Mouse (Mus musculus): ENCODE data around the gene Tbc1d12. TPM values are rescaled to one million over a fixed set of nuclear protein-coding genes. Genes with fewer than 3 reads are reported as not detected.

The Tbc1d12 gene
- total and polyA plus RNA-seq, 3 experiments, result 1.7 to 3.2 (median 1.9) TPM

- peak within 1 kb of the TSS; percentile 67 to 86 (median 78) for H3K4me3 ChIP-seq (replicated peaks in 1 of 3; ENCODE audit: low read depth in 2 of 3, low read length in 2 of 3, poor library complexity in 1 of 3)
These were observed 17.5 kb upstream of the Tbc1d12 start, which contains the start of gene Noc3l for GRCm38 (mm10) chr19:38818766-38819426. Gene Noc3l, minus strand, starts transcription at chr19:38819237.

GRCm38 (mm10) chr19:38819427-38819802 is 17.0 kb upstream of the Tbc1d12 start:
- peak overlapping the region; percentile 66 to 78 (median 67) for H3K4me3 ChIP-seq (replicated peaks in 1 of 3; ENCODE audit: low read depth in 2 of 3, low read length in 2 of 3, poor library complexity in 1 of 3)
- no peaks in the 10 kb centered on the region for H3K9me3 ChIP-seq (replicated peaks; ENCODE audit: low read length)
- peak overlapping the region; percentile 66 for H3K9ac ChIP-seq (ENCODE audit: insufficient read depth, low read depth)
- dilution Hi-C loops (cut with MboI; ENCODE audit: extremely low pct_ligation_motif_present, extremely low pct_unique_long_range_greater_than_20kb, low sequenced_read_pairs) (no loop called here), in situ Hi-C loops (cut with MboI; ENCODE audit: low pct_ligation_motif_present, low pct_unique_long_range_greater_than_20kb, low sequenced_read_pairs) (no loop called here)
- peaks cover 20% of the 10 kb centered on the region for H3K79me2 ChIP-seq (replicated peaks; ENCODE audit: control insufficient read depth, extremely low read depth, insufficient read depth, poor library complexity, severe bottlenecking)
- peaks cover 19 to 29% of the 10 kb centered on the region in 2 experiments for H3K36me3 ChIP-seq (replicated peaks in 1 of 2; ENCODE audit: control insufficient read depth in 1 of 2, insufficient read depth in 1 of 2, low read length in 1 of 2)
- no peaks in the 10 kb centered on the region for H3K27me3 ChIP-seq (replicated peaks)
- peaks cover 7 to 13% of the 10 kb centered on the region in 2 experiments; a peak in 3 of 4 replicates for H3K4me1 ChIP-seq (ENCODE audit: control insufficient read depth in 1 of 2, insufficient read depth in 2 of 2)
- no peak for DNase-seq (ENCODE audit: extremely low read depth)
- no peak overlapping the region for H3K27ac ChIP-seq (ENCODE audit: insufficient read depth, low read depth)
- H3K4me2 ChIP-seq (ENCODE audit: insufficient read depth, low read depth, poor library complexity, severe bottlenecking), result peak overlapping the region; percentile 77
- no peak for TF ChIP-seq GABPA (IDR thresholded peaks at IDR 0.05; ENCODE audit: insufficient replicate concordance, low read depth, low read length)
- no peak for TF ChIP-seq HCFC1 (IDR thresholded peaks at IDR 0.05; ENCODE audit: low read depth, low read length)
- TF ChIP-seq USF1 (IDR thresholded peaks at IDR 0.05; ENCODE audit: low read depth, low read length), result no peak
- TF ChIP-seq E2F4 (IDR thresholded peaks at IDR 0.05; ENCODE audit: insufficient replicate concordance, low read depth, low read length), result no peak
- no peak for TF ChIP-seq KAT2A (IDR thresholded peaks at IDR 0.05; ENCODE audit: insufficient replicate concordance, low read length)
- no peak for TF ChIP-seq TCF12 (IDR thresholded peaks at IDR 0.05; ENCODE audit: low read depth, low read length)
- no peak for TF ChIP-seq MEF2A (IDR thresholded peaks at IDR 0.05; ENCODE audit: borderline replicate concordance, low read depth, low read length)
- no peak for TF ChIP-seq UBTF (IDR thresholded peaks at IDR 0.05; ENCODE audit: low read depth, low read length)
- no peak for TF ChIP-seq JUND (conservative IDR thresholded peaks at IDR 0.05; ENCODE audit: low read depth, low read length)
- no peak for TF ChIP-seq POLR2AphosphoS2 (IDR thresholded peaks at IDR 0.05; ENCODE audit: low read depth, low read length)
- no peak for TF ChIP-seq CTCF (conservative IDR thresholded peaks at IDR 0.05 in 1 of 2, IDR thresholded peaks at IDR 0.05 in 1 of 2; ENCODE audit: low read depth in 2 of 2, low read length in 2 of 2)
- TF ChIP-seq PAX5 (IDR thresholded peaks at IDR 0.05; ENCODE audit: low read length), result no peak
- TF ChIP-seq RAD21 (IDR thresholded peaks at IDR 0.05; ENCODE audit: low read depth, low read length), result no peak
- no peak for TF ChIP-seq ELF1 (IDR thresholded peaks at IDR 0.05; ENCODE audit: low read depth, low read length)
- TF ChIP-seq MAX (IDR thresholded peaks at IDR 0.05; ENCODE audit: low read length), result no peak
- no peak for TF ChIP-seq JUN (IDR thresholded peaks at IDR 0.05; ENCODE audit: insufficient read depth, low read depth, low read length)

More at GRCm38 (mm10) chr19:38818766-38819426, 17.5 kb upstream of the Tbc1d12 start, which contains the start of gene Noc3l:
- peak; percentile 87 for DNase-seq (ENCODE audit: extremely low read depth)
- TF ChIP-seq SMC3 (IDR thresholded peaks at IDR 0.05; ENCODE audit: low read depth, low read length) (peak; percentile 31; the same call in 1 of the 2 replicates), MYC (IDR thresholded peaks at IDR 0.05; ENCODE audit: low read depth, low read length) (peak; percentile 98), BHLHE40 (IDR thresholded peaks at IDR 0.05; ENCODE audit: low read depth, low read length) (peak; percentile 94), GABPA (IDR thresholded peaks at IDR 0.05; ENCODE audit: insufficient replicate concordance, low read depth, low read length) (no peak), ZC3H11A (IDR thresholded peaks at IDR 0.05; ENCODE audit: low read depth, low read length) (no peak), MAFK (IDR thresholded peaks at IDR 0.05; ENCODE audit: insufficient replicate concordance, low read length) (no peak), ETS1 (conservative IDR thresholded peaks at IDR 0.05; ENCODE audit: low read depth, low read length) (no peak), EP300 (IDR thresholded peaks at IDR 0.05; ENCODE audit: low read length) (no peak), TBP (conservative IDR thresholded peaks at IDR 0.05; ENCODE audit: low read depth, low read length) (peak; percentile 44; the same call in 1 of the 2 replicates), PAX5 (IDR thresholded peaks at IDR 0.05; ENCODE audit: low read length) (no peak), JUND (conservative IDR thresholded peaks at IDR 0.05; ENCODE audit: low read depth, low read length) (no peak), NELFE (IDR thresholded peaks at IDR 0.05; ENCODE audit: low read depth, low read length) (peak; percentile 92), IRF4 (IDR thresholded peaks at IDR 0.05; ENCODE audit: low read depth, low read length) (peak; percentile 68), ZMIZ1 (IDR thresholded peaks at IDR 0.05; ENCODE audit: low read depth, low read length) (peak; percentile 60; the same call in 1 of the 2 replicates), USF1 (IDR thresholded peaks at IDR 0.05; ENCODE audit: low read depth, low read length) (no peak), POLR2A (IDR thresholded peaks at IDR 0.05; ENCODE audit: low read depth, low read length) (peak; percentile 85), ELF1 (IDR thresholded peaks at IDR 0.05; ENCODE audit: low read depth, low read length) (peak; percentile 92), HCFC1 (IDR thresholded peaks at IDR 0.05; ENCODE audit: low read depth, low read length) (peak; percentile 85), MAX (IDR thresholded peaks at IDR 0.05; ENCODE audit: low read length) (peak; percentile 96), SIN3A (IDR thresholded peaks at IDR 0.05; ENCODE audit: low read length) (peak; percentile 98), POLR2AphosphoS2 (IDR thresholded peaks at IDR 0.05; ENCODE audit: low read depth, low read length) (peak; percentile 48; the same call in 1 of the 2 replicates), E2F4 (IDR thresholded peaks at IDR 0.05; ENCODE audit: insufficient replicate concordance, low read depth, low read length) (no peak), ZKSCAN1 (IDR thresholded peaks at IDR 0.05; ENCODE audit: borderline replicate concordance, low read depth, low read length) (no peak), MEF2A (IDR thresholded peaks at IDR 0.05; ENCODE audit: borderline replicate concordance, low read depth, low read length) (0 out of 2 replicates have a peak, but pooled peaks have one; percentile 45), NRF1 (IDR thresholded peaks at IDR 0.05; ENCODE audit: low read depth, low read length) (no peak), USF2 (conservative IDR thresholded peaks at IDR 0.05; ENCODE audit: low read depth, low read length) (no peak), JUN (IDR thresholded peaks at IDR 0.05; ENCODE audit: insufficient read depth, low read depth, low read length) (no peak), UBTF (IDR thresholded peaks at IDR 0.05; ENCODE audit: low read depth, low read length) (0 out of 2 replicates have a peak, but pooled peaks have one; percentile 35), RCOR1 (conservative IDR thresholded peaks at IDR 0.05; ENCODE audit: low read depth, low read length) (no peak), CTCF (conservative IDR thresholded peaks at IDR 0.05 in 1 of 2, IDR thresholded peaks at IDR 0.05 in 1 of 2; ENCODE audit: low read depth in 2 of 2, low read length in 2 of 2) (peak in 1 of 2 experiments; percentile 88; a peak in 2 of 4 replicates), MAZ (IDR thresholded peaks at IDR 0.05; ENCODE audit: low read depth, low read length) (no peak), MXI1 (IDR thresholded peaks at IDR 0.05; ENCODE audit: low read depth, low read length) (peak; percentile 100), CHD2 (IDR thresholded peaks at IDR 0.05; ENCODE audit: low read length) (no peak), CHD1 (IDR thresholded peaks at IDR 0.05; ENCODE audit: low read depth, low read length) (no peak), RAD21 (IDR thresholded peaks at IDR 0.05; ENCODE audit: low read depth, low read length) (no peak), KAT2A (IDR thresholded peaks at IDR 0.05; ENCODE audit: insufficient replicate concordance, low read length) (peak; percentile 80; the same call in 1 of the 2 replicates), ZNF384 (IDR thresholded peaks at IDR 0.05; ENCODE audit: low read depth, low read length) (no peak), TCF12 (IDR thresholded peaks at IDR 0.05; ENCODE audit: low read depth, low read length) (peak; percentile 88)
- no peak within 1 kb of the TSS for H3K27ac ChIP-seq (ENCODE audit: insufficient read depth, low read depth)
- peak within 1 kb of the TSS; percentile 81 for H3K9ac ChIP-seq (ENCODE audit: insufficient read depth, low read depth)
- peaks cover 20% of the 10 kb centered on the region for H3K79me2 ChIP-seq (replicated peaks; ENCODE audit: control insufficient read depth, extremely low read depth, insufficient read depth, poor library complexity, severe bottlenecking)
- H3K4me1 ChIP-seq (ENCODE audit: control insufficient read depth in 1 of 2, insufficient read depth in 2 of 2), result peaks cover 7 to 13% of the 10 kb centered on the region in 2 experiments; a peak in 3 of 4 replicates
- no peaks in the 10 kb centered on the region for H3K27me3 ChIP-seq (replicated peaks)
- peaks cover 24 to 35% of the 10 kb centered on the region in 2 experiments for H3K36me3 ChIP-seq (replicated peaks in 1 of 2; ENCODE audit: control insufficient read depth in 1 of 2, insufficient read depth in 1 of 2, low read length in 1 of 2)
- H3K9me3 ChIP-seq (replicated peaks; ENCODE audit: low read length), result no peaks in the 10 kb centered on the region
- peak within 1 kb of the TSS; percentile 96 for H3K4me2 ChIP-seq (ENCODE audit: insufficient read depth, low read depth, poor library complexity, severe bottlenecking)
- dilution Hi-C loops (cut with MboI; ENCODE audit: extremely low pct_ligation_motif_present, extremely low pct_unique_long_range_greater_than_20kb, low sequenced_read_pairs), result no loop called here
- in situ Hi-C loops (cut with MboI; ENCODE audit: low pct_ligation_motif_present, low pct_unique_long_range_greater_than_20kb, low sequenced_read_pairs), result no loop called here
